Mouse (Mus musculus) embryonic fibroblast, embryonic 13.5 days (primary cell): ENCODE results near the gene Slc9a9.

Experiments
- CTCF ChIP-seq: IDR thresholded peaks from 2 replicates; pipeline ENCODE4 v1.5.1; 2011; ENCODE audit warnings: mild to moderate bottlenecking, control low read depth, low read length, moderate library complexity, borderline replicate concordance; ENCODE audit not compliant: insufficient read depth
- POLR2A ChIP-seq: IDR thresholded peaks from 2 replicates; pipeline ENCODE4 v1.6.1; 2011; ENCODE audit warnings: low read depth, mild to moderate bottlenecking, control low read depth, low read length, moderate library complexity

DNA sequence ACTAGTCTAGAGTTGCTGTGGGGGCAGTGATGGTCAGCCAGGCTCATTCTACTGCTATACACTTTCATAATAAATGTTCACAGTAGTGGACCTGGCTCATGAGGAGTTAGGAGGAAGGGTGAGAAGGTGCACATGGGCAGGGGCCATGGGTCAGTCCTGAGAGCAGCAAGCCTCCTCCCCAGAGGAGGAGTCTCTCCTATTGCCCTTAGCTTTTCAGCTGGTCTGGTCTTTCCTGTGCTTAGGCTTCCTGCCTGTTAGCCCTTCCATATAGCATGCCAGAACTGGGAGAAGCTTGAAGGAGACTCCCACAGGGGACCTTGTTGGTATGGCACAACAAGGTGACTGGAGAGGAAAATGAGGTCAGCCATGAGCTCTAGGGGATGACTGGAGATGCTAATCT is 410.2 kb downstream of the Slc9a9 start:
- no peak for TF ChIP-seq CTCF
- TF ChIP-seq POLR2A = no peak
